Mouse (Mus musculus) frontal cortex, postnatal 14 days (tissue): ENCODE results near the gene Six4.
"Not testable (repeated sequence)": the region's sequence is repeated elsewhere in the genome, so short reads cannot be mapped to it uniquely, and the experiment has no call there.

Experiments used
- DNase-seq, 2 experiments: peaks; one replicate each; pipeline ENCODE4 v3.0.0; 2022; ENCODE audit warnings: low spot score in 2 of 2

Six4 gene

DNA sequence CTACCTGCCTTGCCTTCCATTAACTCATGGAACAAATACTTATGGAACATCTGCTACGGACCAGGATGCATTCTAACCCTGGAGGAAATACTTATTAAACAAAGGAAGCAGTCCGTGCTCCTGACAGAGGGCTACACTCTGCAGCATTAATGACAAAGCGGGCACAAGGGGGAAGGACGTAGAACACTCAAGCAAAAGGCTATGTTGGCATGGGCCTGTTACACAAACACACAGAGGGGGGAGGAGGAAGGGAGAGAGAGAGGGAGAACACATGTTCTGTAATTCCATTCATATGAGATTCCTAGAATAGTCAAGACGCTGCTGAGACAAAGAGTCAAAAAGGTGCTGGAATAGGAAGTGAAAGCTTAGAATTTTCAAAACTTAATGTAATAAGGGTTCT lies 24.8 kb downstream of the Six4 start:
- no peak for DNase-seq

DNA sequence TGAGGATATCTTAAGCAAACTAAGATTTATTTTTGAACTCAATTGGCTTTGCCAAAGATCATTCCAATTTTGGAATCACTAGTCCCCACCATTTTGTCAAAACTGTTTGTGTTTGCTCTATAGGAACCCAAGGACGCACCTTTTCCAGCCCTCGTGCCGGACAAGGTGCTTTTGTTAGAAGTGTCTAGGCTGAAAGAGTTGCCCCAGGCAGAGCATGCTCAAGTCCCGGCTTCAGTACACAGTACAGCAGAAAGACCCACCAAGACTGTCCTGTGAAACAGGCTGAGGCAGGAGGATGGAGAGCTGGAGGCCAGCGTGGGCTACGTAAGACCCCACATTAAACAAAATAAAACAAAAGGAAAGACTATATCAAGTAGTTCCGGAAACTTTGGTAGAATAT lies 26.2 kb downstream of the Six4 start:
- no peak for DNase-seq

DNA sequence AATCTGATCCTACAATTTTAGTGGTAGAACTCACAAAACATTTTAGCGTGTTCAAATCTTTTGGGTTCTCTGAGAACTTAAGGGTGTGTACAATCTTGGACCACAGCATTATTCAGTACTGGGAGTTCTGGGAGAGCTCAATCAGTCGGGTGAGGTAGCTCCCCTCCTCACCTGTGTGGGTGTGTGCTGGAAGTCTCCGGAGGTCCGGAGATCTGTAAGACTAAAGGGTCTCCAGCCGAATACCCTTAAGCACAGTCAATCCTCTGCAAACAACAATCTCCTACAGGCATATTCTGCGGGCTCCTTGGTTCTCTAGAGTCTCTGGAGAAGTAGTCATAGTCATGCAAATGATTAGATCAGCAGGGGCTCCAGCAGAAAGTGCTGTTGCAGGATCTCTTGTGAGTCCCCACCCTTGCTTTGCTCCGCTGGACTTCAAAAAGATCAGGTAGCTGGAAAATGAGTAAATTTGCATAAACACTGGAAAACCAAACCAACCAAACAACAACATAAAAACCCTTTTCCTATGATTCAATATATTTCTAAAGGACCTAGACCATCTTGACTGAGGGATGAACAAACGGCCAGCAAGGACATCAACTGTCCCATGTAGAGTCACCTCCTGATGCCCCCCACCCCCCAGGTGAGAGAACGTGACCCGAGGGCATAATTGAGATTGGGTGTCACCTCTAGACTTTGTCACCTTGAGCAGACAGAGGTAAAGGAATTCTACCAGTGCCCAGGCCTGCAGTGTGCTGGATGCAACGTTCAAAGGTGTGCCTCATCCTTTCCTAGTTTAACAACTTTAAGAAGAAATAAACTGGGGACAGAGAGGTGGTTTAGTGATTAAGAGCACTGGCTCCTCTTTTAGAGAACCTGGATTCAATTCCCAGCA lies 27.3 kb downstream of the Six4 start:
- no peak for DNase-seq

- DNase-seq, result no peak
These were observed 29.5 kb downstream of the Six4 start for GRCm38 (mm10) chr12:73083773-73084172.

DNA sequence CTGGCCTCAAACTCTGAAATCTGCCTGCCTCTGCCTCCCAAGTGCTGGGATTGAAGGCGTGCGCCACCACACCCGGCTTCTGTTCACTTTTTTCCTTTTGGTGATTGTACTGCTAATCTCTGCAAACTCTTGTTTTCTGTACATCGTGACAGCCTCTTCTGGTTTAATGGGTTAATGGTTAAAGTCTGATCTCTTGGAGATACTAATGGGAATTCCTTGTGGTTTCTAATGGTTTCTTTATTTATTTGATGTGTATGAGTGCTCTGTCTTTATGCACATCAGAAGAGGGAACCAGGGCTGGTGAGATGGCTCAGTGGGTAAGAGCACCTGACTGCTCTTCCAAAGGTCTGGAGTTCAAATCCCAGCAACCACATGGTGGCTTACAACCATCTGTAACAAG lies 31.4 kb downstream of the Six4 start:
- DNase-seq, result not testable (repeated sequence)

DNA sequence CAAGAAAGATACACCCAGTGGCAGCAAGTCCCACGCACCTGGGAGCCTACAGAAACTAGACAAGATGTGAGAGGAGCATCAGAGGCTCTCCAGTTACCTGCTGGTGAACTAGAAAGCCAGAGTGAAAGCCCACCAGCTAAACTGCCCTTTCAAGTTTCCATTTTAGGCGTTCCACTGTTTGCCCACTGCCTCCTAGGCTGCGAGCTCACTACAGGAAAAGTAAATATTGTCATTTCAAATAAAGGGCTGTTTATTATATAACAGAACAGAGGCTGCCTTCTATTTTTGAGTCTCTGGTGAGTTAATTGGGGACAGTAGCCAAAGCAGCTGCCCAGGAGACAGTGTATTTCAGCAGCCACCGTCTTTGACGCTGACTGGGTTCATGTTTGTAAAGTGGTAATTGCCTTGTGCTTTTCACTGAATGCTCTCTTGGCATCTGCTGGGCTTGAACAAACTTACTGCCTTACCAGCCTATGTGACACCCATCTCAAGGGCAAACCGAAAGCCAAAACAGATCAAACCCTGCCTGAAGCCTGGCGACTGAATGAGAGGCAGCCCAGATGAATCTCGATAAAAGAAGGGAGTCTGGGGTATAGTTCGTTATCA lies 52.3 kb downstream of the Six4 start:
- no peak for DNase-seq

DNA sequence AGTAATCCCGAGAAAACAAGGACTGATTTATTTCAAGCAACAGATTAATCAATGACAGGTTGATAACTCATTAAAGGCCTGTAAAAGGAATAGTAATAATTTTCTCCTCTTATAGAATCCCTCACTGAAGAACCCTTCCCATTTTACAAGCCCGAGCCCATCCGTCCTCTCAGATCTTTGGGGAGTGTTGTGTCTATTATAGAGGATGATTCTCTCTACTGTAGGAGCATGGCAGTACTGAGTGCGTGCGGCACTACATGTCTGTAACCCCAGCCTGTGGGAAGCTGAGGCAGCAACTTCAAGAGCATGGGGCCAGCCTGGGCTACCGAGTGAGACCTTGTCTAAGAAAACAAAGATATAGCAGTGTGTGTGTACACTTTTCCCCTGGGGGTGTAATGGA lies 55.8 kb downstream of the Six4 start:
- DNase-seq, result no peak

DNA sequence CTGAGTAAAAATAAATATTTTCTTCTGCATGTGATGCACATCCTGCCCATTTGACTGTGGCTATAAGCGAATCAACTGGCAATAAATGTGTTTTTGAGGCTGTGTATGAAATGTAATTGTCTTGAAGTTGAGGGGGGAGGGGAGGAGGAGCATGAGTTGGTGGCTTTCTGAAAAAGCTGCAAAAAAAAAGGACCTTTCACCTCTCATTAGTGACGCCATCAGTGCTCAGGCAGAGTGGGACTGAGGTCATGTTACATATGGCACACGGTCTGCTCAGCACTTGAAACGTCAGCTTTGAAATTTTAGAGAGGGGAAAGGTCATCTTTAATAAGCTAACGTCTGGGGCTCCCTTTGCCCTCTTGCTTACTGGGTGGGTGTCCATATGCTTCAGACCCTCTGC lies 57.8 kb downstream of the Six4 start:
- DNase-seq, result no peak

GRCm38 (mm10) chr12:73054576-73055185 lies 58.6 kb downstream of the Six4 start:
- DNase-seq, result no peak

GRCm38 (mm10) chr12:73053668-73054241 lies 59.5 kb downstream of the Six4 start, which contains the start of gene Six1:
Gene Six1, minus strand, starts transcription at chr12:73053887.
- DNase-seq, result no peak

DNA sequence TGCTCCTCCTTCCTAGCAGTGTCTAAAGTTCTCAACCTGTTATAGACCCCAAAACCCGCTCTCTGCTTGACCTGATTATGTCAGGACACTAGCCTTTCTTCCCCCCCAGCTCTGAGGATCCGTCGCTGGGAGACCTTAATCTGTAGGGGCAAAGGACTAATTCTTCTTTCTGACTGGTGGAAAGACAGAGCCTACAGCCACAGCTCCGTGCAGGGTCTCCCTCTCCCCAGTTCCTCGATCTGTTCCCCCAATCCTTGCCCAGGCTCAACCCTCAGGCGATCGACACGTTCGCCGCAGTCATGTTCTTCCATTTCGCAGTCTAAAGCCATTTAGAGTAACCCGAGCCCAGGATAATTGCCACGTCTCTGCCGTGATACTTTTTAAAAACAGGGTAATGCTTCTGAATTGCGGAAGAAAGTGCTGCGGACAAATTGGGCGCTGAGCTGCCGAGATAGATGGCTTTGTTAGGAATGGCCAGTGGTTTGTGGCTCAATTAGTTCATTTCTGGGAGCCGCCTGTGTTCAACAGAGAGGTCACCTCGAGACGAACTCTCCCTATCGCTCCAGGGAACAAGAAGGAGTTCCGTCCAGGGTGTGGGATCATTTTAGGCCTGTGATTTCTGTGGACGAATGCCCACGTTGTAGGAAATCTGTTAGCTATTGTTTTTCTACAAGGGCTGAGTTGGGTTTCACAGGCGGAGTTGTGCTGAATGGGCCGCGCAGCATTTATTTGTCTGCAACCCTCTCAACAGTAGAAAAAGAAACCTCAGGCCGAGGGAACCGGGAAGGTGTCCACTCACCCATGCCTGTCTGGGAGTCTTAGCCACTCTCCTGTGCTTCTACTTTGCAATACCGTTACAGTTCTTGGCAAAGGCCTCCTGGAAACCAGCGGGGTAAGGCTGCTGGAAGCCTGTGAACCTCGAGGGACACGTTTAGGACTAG lies 60.3 kb downstream of the Six4 start:
- no peak for DNase-seq

DNA sequence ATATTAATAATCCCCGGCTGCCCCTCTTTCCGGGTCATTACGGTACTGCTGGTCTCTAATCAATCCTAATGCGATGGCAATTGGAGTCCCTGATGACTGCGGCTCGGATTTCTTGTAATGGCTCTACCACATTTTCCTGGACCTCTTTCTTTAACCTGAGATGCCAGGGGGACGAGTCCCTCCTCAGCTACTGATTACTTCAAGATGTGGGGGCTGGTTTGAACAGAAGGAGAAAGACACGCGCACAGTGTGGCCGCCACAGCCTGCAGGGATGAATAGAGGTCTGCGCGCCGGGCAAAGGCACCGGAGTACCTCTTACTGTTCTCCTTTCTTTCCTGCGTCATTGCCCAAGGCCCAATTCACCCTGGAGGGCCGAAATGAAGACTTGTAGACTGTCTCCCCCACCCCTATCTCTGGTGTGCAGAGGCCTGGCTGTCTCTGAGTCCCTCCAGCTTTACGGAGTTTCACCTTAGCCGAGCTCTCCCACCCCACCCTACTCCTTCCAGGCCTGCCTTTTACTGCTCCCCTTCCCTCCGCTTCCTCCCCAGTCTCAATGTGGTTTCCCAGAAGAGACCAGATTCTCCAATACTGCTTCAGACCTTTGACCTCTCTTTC lies 61.1 kb downstream of the Six4 start:
- no peak for DNase-seq

DNA sequence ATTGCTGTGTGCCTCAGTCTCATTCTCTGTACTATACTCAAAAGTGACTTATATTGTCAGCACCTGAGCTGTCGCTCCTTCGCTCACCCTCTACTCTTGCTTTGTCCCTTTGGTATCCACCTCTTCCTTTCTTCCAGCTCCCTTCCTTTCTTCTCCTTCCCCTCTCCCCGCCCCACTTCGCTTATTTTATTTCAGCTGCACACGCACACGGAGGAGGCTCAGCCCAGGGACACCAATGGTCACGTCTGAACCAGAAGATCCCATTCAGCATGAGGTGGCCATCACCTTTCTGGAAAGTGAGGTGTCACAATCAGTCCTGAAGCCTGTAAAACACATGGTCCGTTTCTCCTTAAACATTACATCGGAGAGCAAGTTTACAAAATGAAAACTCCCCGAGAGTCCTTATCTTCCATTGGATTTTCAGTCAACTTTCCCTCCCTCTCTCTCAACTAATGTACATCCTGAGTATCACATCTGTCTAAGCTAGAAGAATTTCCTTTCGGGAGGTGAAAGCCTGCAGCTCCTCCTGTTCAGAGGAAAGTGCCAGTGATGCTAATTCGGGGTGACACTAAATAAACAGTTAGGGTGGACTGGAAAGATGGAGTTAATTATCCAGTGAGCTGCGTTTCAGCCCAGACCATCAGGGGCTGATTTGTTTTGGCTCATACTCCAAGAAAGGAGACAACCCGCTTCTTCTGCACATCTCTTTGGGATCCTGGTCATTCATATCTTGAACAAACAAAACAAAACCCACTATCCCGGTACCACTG lies 62.3 kb downstream of the Six4 start:
- no peak for DNase-seq

DNA sequence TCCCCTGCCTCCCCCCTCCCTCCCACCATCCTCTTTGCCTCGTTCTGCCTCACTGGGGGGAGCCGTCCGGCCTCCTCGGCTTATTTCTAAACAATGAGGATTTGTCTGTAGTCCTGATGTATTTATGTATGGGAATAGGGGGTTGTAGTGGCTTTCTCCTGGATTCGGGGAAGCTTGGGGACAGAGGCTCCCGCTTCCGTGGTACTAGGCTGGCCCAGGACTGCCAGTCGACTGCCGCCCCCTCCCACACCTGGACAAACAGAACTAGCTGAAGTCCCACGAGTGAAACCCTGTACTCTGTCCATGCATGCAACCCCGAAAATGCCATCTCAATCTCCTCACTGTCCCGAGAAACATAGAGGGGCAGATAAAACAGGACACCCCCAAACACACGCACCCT lies 63.0 kb downstream of the Six4 start:
- no peak for DNase-seq
